Mouse (Mus musculus) myocyte (in vitro differentiated cells): ENCODE data around the gene S100pbp.

Experiments
- E2F4 ChIP-seq: IDR thresholded peaks from one replicate; pipeline ENCODE4 v1.6.1; 2011; ENCODE audit warnings: mild to moderate bottlenecking, control low read depth, moderate library complexity; ENCODE audit not compliant: insufficient read depth
- MAX ChIP-seq: IDR thresholded peaks from one replicate; pipeline ENCODE4 v1.6.1; 2011; ENCODE audit warnings: low read depth, mild to moderate bottlenecking, control low read depth
- POLR2A ChIP-seq: IDR thresholded peaks from one replicate; pipeline ENCODE4 v1.6.1; 2011; ENCODE audit warnings: low read depth, mild to moderate bottlenecking, control low read depth, moderate library complexity; ENCODE audit not compliant: insufficient read length
- REST ChIP-seq: IDR thresholded peaks from one replicate; pipeline ENCODE4 v1.6.1; 2011; ENCODE audit warnings: mild to moderate bottlenecking, control low read depth, moderate library complexity; ENCODE audit not compliant: insufficient read depth, insufficient read length
- TCF12 ChIP-seq: IDR thresholded peaks from one replicate; pipeline ENCODE4 v1.6.1; 2011; ENCODE audit warnings: mild to moderate bottlenecking, control low read depth; ENCODE audit not compliant: poor library complexity, insufficient read depth, severe bottlenecking
- TCF3 ChIP-seq: IDR thresholded peaks from one replicate; pipeline ENCODE4 v1.6.1; 2011; ENCODE audit warnings: low read depth, control low read depth; ENCODE audit not compliant: insufficient read length
- USF1 ChIP-seq: IDR thresholded peaks from one replicate; pipeline ENCODE4 v1.6.1; 2011; ENCODE audit warnings: low read depth, mild to moderate bottlenecking, control low read depth, moderate library complexity

DNA sequence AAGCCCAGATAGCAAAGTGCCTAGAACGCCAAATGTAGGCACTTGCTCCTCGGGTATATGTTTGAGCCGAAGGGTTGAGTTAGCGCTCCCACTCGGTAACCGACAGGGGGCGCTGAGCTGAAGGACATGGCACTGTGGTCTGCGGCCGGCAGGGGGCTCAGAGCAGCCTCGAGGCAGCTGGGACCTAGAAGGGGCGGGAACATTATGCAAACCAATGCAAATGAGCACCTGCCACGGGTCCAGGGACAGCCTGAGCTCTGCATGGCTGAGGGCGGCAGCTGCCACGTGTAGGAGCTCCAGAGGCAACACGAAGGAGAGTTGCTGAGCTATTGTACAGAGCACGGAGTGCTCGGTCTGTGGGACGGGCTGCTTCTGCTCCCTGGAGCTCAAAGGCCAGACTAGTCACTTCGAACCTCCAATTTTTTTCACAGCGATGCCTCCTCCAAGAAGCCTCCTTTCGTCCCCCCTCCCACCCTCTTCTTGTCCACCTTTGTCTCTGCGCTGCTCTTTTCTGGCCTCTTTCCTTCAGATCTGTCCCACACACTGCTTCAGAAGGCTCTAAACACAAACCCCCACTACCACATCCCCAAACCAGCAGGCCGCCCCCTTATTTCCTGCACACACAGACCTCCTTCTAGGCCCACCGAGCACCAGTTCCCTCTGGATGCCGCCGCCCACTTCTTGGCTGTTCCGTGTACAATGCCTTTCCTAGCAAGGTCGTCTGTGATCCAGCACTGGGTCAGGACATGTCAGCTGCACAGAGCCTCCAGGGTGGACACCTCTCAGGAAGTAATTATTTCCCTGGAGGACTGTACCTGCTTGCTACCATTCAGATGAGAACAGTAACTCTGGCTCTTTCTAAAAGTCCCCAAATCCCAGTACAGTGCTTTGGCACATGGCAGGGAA, 76.2 kb downstream of the S100pbp start:
- TF ChIP-seq POLR2A (no peak), USF1 (no peak), MAX (no peak), TCF3 (no peak), REST (no peak), TCF12 (no peak), E2F4 (no peak)
